Mouse (Mus musculus): Measurements from ENCODE around the gene Tbc1d8. TPM values are rescaled to one million over a fixed set of nuclear protein-coding genes. Genes with fewer than 3 reads are reported as not detected.

Gene Tbc1d8
- total RNA-seq, 4 experiments from 2014 or later, result 7.6 to 11.6 (median 9.3) TPM

- DNase-seq (ENCODE audit: low spot score in 2 of 2), result no peak
Observed at GRCm38 (mm10) chr1:39479254-39479653, 699 bp upstream of the Tbc1d8 start.

DNA sequence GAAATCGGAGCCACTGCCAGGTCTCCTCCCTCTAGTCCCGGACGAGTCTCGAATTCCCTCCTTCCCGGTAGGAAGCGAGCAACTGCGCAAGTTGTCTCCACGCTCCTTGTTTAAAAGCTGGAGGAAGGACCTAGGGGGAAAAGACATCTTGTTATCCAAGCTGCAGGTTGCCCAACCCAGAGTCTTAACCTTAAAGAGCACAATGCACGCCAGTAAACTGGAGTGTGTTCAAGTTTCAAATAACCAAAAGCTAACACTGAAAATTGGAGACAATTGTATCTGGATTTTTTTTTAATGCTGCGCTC is 293 bp upstream of the Tbc1d8 start:
- no peak for DNase-seq (ENCODE audit: low spot score in 2 of 2)

DNA sequence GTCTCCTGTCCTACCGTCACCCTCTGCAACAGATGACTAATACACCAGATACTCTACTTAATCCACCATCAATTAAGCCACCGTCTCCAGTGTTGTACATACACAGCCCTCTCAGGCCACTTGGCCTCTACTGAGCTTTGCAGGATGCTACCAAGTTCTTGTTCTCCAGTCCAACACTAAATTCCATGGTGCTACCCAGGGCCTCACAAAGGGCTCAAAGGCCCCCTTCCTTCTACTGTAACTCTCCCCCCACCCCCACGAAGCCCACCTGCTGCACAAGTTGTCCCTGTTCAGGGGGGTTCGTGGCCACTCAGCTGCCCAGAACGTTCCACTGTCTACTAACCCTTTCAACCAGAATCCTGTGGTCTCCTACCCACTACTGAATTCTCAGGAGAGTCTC is 1.5 kb downstream of the Tbc1d8 start:
- DNase-seq (ENCODE audit: low spot score in 2 of 2), result no peak

GRCm38 (mm10) chr1:39476341-39476740 is 2.2 kb downstream of the Tbc1d8 start:
- DNase-seq (ENCODE audit: low spot score in 2 of 2), result no peak

GRCm38 (mm10) chr1:39474516-39474915 is 4.0 kb downstream of the Tbc1d8 start:
- no peak for DNase-seq (ENCODE audit: low spot score in 2 of 2)

DNA sequence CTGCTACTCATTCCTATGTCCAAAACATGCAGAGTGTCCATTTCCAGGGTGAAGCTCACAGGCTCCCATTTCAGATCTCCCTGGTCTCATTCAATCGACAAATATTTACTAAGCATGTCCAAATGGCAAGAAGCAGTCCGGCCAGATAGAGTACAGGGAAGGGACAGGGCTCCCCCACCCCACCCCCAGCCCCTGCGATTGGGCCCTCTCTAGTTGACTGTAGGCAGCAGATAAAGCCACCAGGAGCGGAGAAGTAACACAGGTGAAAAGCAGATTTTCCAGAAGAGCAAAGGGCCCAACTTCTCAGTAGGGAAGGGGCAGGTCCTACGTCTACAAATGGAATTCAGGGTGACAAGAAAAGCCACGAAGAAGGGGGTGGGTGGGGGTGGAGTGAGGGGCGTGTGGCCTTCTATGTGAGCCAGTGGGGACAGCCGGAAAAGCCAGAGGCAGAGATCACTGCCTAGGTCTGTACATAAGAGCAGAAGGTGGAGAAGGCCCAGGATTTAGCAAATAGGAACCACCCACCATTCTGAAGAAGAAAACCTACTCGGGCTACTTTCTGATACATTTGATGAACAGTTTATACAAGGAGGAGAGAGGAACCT is 7.2 kb downstream of the Tbc1d8 start:
- DNase-seq (ENCODE audit: low spot score in 2 of 2), result no peak

DNA sequence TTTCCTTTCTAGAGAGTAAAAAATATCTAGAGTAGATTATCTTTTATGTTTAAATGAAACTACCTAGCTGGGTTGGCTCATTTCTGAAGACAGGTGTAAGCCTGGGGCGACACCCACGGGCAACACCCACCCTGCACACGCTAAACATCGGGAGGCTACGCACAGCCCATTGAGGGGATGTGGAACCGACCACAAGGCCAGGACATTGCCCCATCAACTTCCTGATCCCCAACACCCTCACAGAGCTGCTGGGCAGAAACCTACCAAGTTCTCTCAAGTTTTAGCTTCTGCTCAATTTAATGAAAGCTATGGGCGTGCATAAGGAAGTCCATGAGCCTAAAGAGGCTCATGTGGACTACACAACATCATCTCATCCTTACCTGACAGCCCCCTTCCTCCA is 9.6 kb downstream of the Tbc1d8 start:
- DNase-seq (ENCODE audit: low spot score in 2 of 2), result no peak

DNA sequence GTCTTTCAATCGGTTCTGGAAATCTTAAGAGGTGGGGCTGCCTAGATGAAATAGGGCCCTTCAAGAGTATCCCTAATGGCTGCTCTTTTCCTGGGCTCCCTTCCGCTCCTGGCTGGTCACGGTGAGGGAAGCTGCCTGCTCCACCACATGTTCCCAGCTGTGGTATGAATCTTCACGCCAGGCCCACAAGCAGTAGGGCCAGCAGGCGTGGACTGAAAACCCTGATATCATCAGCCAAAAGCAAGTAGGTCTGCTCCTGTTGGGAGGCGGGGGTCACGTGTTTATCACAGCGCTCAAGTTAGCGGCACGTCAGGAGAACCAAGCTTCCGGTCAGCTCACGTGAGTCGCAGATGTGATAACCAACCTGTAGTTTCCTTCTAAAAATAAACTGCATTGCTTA is 12.0 kb downstream of the Tbc1d8 start:
- DNase-seq (ENCODE audit: low spot score in 2 of 2), result no peak

GRCm38 (mm10) chr1:39464760-39465159 is 13.8 kb downstream of the Tbc1d8 start:
- no peak for DNase-seq (ENCODE audit: low spot score in 2 of 2)

- no peak for DNase-seq (ENCODE audit: low spot score in 2 of 2)
Observed at GRCm38 (mm10) chr1:39462937-39463444, 15.6 kb downstream of the Tbc1d8 start.

- DNase-seq (ENCODE audit: low spot score in 2 of 2), result no peak
Observed at GRCm38 (mm10) chr1:39462036-39462435, 16.5 kb downstream of the Tbc1d8 start.

- DNase-seq (ENCODE audit: low spot score in 2 of 2), result no peak
Observed at GRCm38 (mm10) chr1:39460495-39460894, 18.1 kb downstream of the Tbc1d8 start.

DNA sequence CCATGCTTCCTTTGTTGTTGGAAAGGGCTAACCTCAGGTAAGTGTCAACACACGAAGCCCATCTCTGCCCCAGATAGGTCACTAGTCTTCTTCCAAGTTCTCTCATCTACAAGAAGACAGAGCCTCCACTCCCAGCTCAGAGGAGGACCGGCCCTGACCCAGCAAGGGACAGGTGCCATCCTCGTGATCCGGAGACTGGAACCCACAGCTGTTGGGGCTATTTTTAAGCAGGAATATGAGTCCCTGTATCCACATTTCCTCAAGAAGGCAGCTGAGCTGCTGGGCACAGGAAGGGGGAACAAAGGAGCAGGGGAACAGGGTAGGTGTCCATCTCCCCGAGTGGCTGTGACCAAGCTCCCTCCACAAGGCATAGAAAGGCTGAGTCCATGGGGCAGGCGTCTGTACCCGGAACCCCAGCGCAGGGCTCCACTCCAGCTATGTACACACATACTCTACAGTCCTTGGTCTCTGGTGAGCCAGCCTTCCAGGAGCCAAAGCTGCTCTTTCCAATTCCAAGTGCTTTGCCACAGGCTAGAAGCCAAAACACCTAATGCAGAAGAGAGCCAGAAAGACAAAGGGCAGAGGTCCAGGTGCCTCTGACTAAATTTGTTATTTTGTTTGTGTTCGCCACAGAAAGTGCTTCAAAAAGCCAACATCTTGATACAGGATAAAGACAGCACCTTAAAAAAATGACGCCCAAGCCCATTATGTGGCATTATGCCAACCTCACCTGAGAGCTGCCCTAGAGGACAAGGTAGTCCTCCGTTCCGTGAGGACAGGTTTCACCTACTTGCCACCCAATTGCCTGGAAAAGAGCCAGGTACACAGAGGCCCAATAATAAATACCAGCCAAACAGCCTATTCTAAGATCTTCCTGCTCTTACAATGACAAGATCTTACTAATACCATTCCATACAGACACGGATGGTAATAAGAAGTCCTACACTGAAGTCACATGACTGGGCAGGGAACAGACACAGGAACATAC is 20.4 kb downstream of the Tbc1d8 start:
- peak; percentile 46 to 74 for DNase-seq (ENCODE audit: low spot score in 2 of 2)

DNA sequence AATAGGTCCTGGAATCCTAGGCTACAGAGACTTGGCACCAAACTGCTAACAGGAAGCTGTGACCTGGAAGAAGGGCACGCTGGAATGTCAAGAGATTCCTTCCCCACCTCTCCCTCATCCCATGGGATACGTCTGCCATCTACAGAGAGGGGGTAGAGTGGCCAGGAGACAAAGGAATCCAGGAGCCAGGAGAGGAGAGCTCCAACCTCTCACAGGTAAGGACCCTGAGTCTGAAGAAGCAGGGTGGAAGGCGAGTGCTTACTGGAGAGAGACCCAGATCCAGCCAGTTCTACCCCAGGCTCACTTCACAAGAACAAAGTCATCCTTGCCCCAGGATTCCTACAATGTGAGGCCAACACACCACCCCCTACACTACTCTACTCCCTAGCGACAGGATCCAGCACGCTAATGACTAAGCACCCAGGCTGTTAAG is 22.1 kb downstream of the Tbc1d8 start:
- no peak for DNase-seq (ENCODE audit: low spot score in 2 of 2)

DNA sequence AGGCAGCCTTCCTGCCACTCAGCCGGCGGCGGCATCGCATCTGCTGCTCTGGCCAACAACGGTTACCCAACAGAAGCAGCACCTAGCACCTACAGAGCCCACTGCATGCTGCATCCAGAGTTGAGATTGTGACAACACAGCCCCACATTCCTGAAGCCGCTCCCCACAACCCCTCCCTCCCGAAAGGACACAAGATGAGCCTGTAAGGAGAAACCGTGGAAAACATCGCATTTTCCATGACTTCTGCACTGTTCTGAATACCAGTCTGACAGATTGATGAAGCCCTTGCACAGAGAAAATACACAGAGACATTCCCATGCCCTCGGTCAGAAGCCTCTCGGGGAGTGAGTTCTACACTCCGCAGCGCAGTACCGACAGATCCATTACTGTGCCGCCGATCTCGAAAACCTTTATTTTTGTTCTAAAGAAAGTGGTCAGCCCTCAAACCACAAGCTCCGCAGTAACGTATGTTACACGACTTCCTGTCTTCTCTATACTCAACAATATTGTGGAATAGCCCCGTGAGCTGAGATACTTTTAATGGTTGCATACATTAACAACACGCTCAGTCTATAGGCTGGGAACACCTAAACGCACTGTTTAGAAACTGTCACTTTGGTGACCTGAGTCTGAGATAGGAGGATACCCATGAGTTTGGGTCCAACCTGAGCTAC is 23.1 kb downstream of the Tbc1d8 start:
- DNase-seq (ENCODE audit: low spot score in 2 of 2), result no peak

- no peak for DNase-seq (ENCODE audit: low spot score in 2 of 2)
Observed at GRCm38 (mm10) chr1:39454783-39455175, 23.8 kb downstream of the Tbc1d8 start.

GRCm38 (mm10) chr1:39454108-39454782 is 24.3 kb downstream of the Tbc1d8 start:
- DNase-seq (ENCODE audit: low spot score in 2 of 2), result no peak

DNA sequence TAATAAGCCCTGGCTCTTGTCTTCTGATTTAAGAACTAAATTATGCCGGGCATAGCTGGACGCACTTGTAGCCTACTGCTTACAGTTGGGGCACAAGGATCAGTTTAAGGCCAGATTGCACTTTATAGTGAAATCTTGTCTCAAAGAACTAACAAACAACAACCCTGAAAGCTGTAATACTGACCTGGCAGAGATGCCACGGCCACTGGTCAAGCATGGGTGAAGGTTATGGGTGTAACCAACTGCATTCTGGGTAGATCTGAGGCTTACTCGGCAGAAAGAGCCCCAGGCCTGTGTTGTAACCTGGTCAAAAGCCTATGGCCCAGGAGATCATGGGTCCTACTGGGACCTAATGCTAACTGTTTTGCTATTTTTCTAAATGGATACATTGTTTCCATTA is 26.4 kb downstream of the Tbc1d8 start:
- DNase-seq (ENCODE audit: low spot score in 2 of 2), result no peak

DNA sequence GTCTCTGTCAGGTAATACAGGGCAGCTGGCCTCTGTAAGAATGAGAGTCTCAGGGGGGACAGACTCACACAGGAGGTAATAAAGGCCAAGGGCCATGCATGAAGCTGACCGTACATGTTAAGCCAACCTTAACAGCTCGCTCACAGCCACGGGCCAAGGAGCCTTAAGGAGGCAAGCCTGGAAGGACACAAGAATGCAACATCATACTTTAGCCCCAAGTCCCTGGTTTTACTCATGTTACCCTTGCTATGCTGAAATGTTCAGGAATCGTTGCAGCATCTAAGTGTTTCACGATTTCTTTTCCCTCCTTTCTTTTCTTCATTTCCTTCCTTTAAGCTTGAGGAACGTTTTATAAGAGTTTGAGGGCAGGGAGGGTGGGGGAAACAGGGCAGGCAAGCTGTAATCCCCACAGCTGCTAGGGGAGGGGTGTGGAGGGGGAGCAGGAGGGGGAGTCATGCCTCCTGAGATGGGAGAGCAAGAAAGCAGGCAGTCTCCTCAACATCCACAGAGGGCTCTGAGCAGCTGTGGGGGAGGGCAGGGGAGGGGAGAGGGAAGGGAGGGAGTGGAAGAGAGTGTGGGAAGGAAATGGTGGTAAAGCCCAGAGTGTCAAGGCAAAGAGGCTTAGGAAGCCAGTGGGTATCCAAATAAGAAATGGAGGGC is 28.4 kb downstream of the Tbc1d8 start:
- no peak for DNase-seq (ENCODE audit: low spot score in 2 of 2)

DNA sequence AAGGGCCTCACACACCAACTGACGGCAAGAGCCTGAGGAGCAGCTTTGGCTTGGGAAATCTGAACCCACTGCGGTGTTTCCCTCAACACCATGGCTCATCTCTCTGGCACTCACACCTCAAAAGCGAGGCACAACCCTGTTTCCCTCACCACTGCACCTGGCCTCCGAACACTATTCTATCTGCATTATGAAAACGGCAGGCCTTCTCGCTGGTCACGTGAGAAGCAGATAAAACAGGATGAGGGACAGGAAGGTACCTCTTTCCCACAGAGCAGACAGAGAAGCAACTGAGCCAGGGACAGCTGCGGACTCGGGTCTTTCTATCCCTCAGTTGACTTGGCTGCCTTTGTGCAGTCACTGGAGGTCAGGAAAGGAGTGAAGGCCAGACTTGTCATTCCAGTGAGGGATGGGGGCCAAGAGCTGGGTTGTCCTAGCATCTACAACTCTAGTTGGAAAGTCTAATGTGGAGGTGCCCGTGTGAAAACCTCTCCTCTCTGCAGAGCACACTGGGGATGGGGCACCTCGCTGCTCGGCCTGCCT is 29.2 kb downstream of the Tbc1d8 start:
- peak in 1 of 2 experiments; percentile 43 for DNase-seq (ENCODE audit: low spot score in 2 of 2)

DNA sequence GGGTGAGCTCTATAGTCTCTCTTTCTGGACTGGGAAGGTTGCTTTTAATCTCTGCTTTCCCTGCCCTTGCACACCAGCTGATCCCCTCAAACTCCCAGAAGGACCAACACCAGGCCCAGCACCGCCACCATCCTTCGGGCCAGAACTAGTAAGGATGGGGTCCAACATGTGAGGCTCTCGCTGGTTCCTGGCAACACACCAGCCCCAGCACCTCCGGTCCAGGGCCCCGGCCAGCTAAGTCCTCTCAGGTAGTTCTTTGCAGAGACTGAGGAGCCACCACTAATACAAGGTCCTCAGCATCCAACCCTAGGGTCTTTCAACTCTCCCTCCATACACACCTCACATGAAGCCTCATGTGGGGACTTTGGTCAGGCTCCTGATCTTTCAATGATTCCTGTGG is 29.7 kb downstream of the Tbc1d8 start:
- DNase-seq (ENCODE audit: low spot score in 2 of 2), result no peak
